Mouse (Mus musculus) limb, embryonic 13.5 days (tissue): ENCODE measurements around the gene Serinc5. TPM values are rescaled to one million over a fixed set of nuclear protein-coding genes. Genes with fewer than 3 reads are reported as not detected.

Experiments used
- ATAC-seq: fragments of 200-750 bp; cut with Nextera tagmentation; 2 replicates; pipeline ENCODE4 v1.8.0; 2017; ENCODE audit warnings: low read depth, moderate number of reproducible peaks, moderate TSS enrichment; ENCODE audit not compliant: low FRiP score
- H3K27ac ChIP-seq: fragments of 300-500 bp; sonication (generic); 2 replicates; pipeline ENCODE4 v1.5.1; 2015; ENCODE audit warnings: inconsistent platforms, mild to moderate bottlenecking, moderate library complexity
- H3K27me3 ChIP-seq: fragments of 300-500 bp; sonication (generic); 2 replicates; pipeline ENCODE4 v1.6.1; 2015; ENCODE audit warnings: mild to moderate bottlenecking, inconsistent platforms
- H3K36me3 ChIP-seq: fragments of 300-500 bp; sonication (generic); 2 replicates; pipeline ENCODE4 v1.6.1; 2015; ENCODE audit warnings: inconsistent platforms, mild to moderate bottlenecking, moderate library complexity
- H3K4me1 ChIP-seq: fragments of 300-500 bp; sonication (generic); 2 replicates; pipeline ENCODE4 v1.6.1; 2015; ENCODE audit warnings: inconsistent platforms
- H3K4me2 ChIP-seq: fragments of 300-500 bp; sonication (generic); replicated peaks from 2 replicates; pipeline ENCODE4 v1.6.1; 2015; ENCODE audit warnings: inconsistent platforms, mild to moderate bottlenecking, moderate library complexity
- H3K4me3 ChIP-seq: fragments of 300-500 bp; sonication (generic); 2 replicates; pipeline ENCODE4 v1.5.1; 2015; ENCODE audit warnings: moderate library complexity, mild to moderate bottlenecking, inconsistent platforms
- H3K9ac ChIP-seq: fragments of 300-500 bp; sonication (generic); 2 replicates; pipeline ENCODE4 v1.6.1; 2015; ENCODE audit warnings: mild to moderate bottlenecking, inconsistent platforms
- H3K9me3 ChIP-seq: fragments of 300-500 bp; sonication (generic); 2 replicates; pipeline ENCODE4 v1.6.1; 2016; ENCODE audit warnings: inconsistent platforms
- WGBS: fragments of 180-500 bp; shearing (Covaris S2); methylation state at CpG from one replicate; pipeline ENCODE4 v1.1.7; 2015; 5-methylcytosine and 5-hydroxymethylcytosine counted together
- polyA plus RNA-seq: library from polyadenylated mRNA; unstranded; fragments of >200 nt; fragmentation: Nextera tagmentation; extraction: Ambion mirVana; gene quantifications from 2 replicates; pipeline ENCODE4 v1.2.1, GENCODE M21; 2015

The Serinc5 gene
- polyA plus RNA-seq, 1 experiment from 2014 or later: 10.5 TPM

- Histone ChIP-seq H3K4me1 (no peaks in the 10 kb centered on the region), H3K4me3 (no peak overlapping the region), H3K27ac (no peak overlapping the region), H3K36me3 (0 out of 2 replicates have a peak, but pooled peaks cover 3% of the 10 kb centered on the region), H3K4me2 (no peak overlapping the region), H3K27me3 (no peaks in the 10 kb centered on the region), H3K9ac (no peak overlapping the region), H3K9me3 (no peaks in the 10 kb centered on the region)
- ATAC-seq: no peak
- 91% methylated on average over 5 of the region's 5 CpGs for WGBS
These were observed 15.8 kb downstream of the Serinc5 start for GRCm38 (mm10) chr13:92626725-92627124.

GRCm38 (mm10) chr13:92629509-92629908, 18.6 kb downstream of the Serinc5 start:
- H3K4me3 ChIP-seq: no peak overlapping the region
- no peak overlapping the region for H3K9ac ChIP-seq
- H3K27ac ChIP-seq: no peak overlapping the region
- ATAC-seq: no peak
- H3K4me1 ChIP-seq: peaks cover 12% of the 10 kb centered on the region
- H3K4me2 ChIP-seq: no peak overlapping the region
- 0 out of 2 replicates have a peak, but pooled peaks cover 5% of the 10 kb centered on the region for H3K27me3 ChIP-seq
- H3K9me3 ChIP-seq: no peaks in the 10 kb centered on the region
- 82% methylated on average over 3 of the region's 3 CpGs for WGBS
- 0 out of 2 replicates have a peak, but pooled peaks cover 3% of the 10 kb centered on the region for H3K36me3 ChIP-seq

GRCm38 (mm10) chr13:92631450-92631849, 20.6 kb downstream of the Serinc5 start:
- no peak overlapping the region for H3K27ac ChIP-seq

GRCm38 (mm10) chr13:92632550-92632949, 21.7 kb downstream of the Serinc5 start:
- H3K4me3 ChIP-seq: no peak overlapping the region
- 0 out of 2 replicates have a peak, but pooled peaks cover 3% of the 10 kb centered on the region for H3K36me3 ChIP-seq
- H3K4me1 ChIP-seq: peaks cover 32% of the 10 kb centered on the region
- no peak for ATAC-seq
- 43% methylated on average over 4 of the region's 4 CpGs for WGBS
- H3K4me2 ChIP-seq: no peak overlapping the region
- no peaks in the 10 kb centered on the region for H3K9me3 ChIP-seq
- peaks cover 7% of the 10 kb centered on the region; the same call in 1 of the 2 replicates for H3K27me3 ChIP-seq
- H3K27ac ChIP-seq: no peak overlapping the region
- H3K9ac ChIP-seq: no peak overlapping the region

More at GRCm38 (mm10) chr13:92631450-92631849, 20.6 kb downstream of the Serinc5 start:
- no peak overlapping the region for H3K4me2 ChIP-seq
- ATAC-seq: no peak
- H3K9ac ChIP-seq: no peak overlapping the region
- peaks cover 7% of the 10 kb centered on the region; the same call in 1 of the 2 replicates for H3K27me3 ChIP-seq
- no peaks in the 10 kb centered on the region for H3K9me3 ChIP-seq
- no peak overlapping the region for H3K4me3 ChIP-seq
- H3K36me3 ChIP-seq: 0 out of 2 replicates have a peak, but pooled peaks cover 3% of the 10 kb centered on the region
- peaks cover 24% of the 10 kb centered on the region for H3K4me1 ChIP-seq
- WGBS: 62% methylated on average over 4 of the region's 4 CpGs

- ATAC-seq: no peak
- Histone ChIP-seq H3K4me1 (peaks cover 56% of the 10 kb centered on the region), H3K4me3 (no peak overlapping the region), H3K27me3 (peaks cover 16% of the 10 kb centered on the region; the same call in 1 of the 2 replicates), H3K27ac (no peak overlapping the region), H3K4me2 (no peak overlapping the region), H3K36me3 (no peaks in the 10 kb centered on the region), H3K9ac (no peak overlapping the region), H3K9me3 (no peaks in the 10 kb centered on the region)
- WGBS: 47% methylated on average over 2 of the region's 2 CpGs
These were observed 24.1 kb downstream of the Serinc5 start for GRCm38 (mm10) chr13:92635040-92635439.

GRCm38 (mm10) chr13:92636226-92636909, 25.5 kb downstream of the Serinc5 start:
- no peaks in the 10 kb centered on the region for H3K9me3 ChIP-seq
- peaks cover 63% of the 10 kb centered on the region for H3K4me1 ChIP-seq
- peak overlapping the region; percentile 74 for H3K27ac ChIP-seq
- H3K4me3 ChIP-seq: no peak overlapping the region
- no peak; the same call in 1 of the 2 replicates for ATAC-seq
- no peaks in the 10 kb centered on the region for H3K36me3 ChIP-seq
- H3K27me3 ChIP-seq: peaks cover 25% of the 10 kb centered on the region
- H3K9ac ChIP-seq: no peak overlapping the region
- WGBS: 28% methylated on average over 6 of the region's 6 CpGs
- H3K4me2 ChIP-seq: peak overlapping the region; percentile 49

GRCm38 (mm10) chr13:92636910-92637275, 26.0 kb downstream of the Serinc5 start:
- peaks cover 66% of the 10 kb centered on the region for H3K4me1 ChIP-seq
- H3K4me3 ChIP-seq: no peak overlapping the region
- peak overlapping the region; percentile 61; the same call in 1 of the 2 replicates for H3K27ac ChIP-seq
- ATAC-seq: peak; percentile 71
- H3K9me3 ChIP-seq: no peaks in the 10 kb centered on the region
- peaks cover 27% of the 10 kb centered on the region for H3K27me3 ChIP-seq
- H3K36me3 ChIP-seq: no peaks in the 10 kb centered on the region
- peak overlapping the region; percentile 49 for H3K4me2 ChIP-seq
- under 1% methylated on average over 7 of the region's 7 CpGs for WGBS
- H3K9ac ChIP-seq: no peak overlapping the region

- no peak overlapping the region for H3K9ac ChIP-seq
- 28% methylated on average over 12 of the region's 12 CpGs for WGBS
- peak overlapping the region; percentile 19; the same call in 1 of the 2 replicates for H3K4me2 ChIP-seq
- no peak overlapping the region for H3K4me3 ChIP-seq
- no peaks in the 10 kb centered on the region for H3K36me3 ChIP-seq
- H3K9me3 ChIP-seq: no peaks in the 10 kb centered on the region
- peaks cover 54% of the 10 kb centered on the region for H3K4me1 ChIP-seq
- peaks cover 30% of the 10 kb centered on the region for H3K27me3 ChIP-seq
- ATAC-seq: peak; percentile 48
- H3K27ac ChIP-seq: no peak overlapping the region
These were observed 28.5 kb downstream of the Serinc5 start for GRCm38 (mm10) chr13:92639093-92640014.

- H3K4me2 ChIP-seq: no peak overlapping the region
- 70% methylated on average over 2 of the region's 3 CpGs for WGBS
- H3K27me3 ChIP-seq: peaks cover 34% of the 10 kb centered on the region
- H3K4me1 ChIP-seq: peaks cover 20% of the 10 kb centered on the region
- H3K9ac ChIP-seq: no peak overlapping the region
- H3K4me3 ChIP-seq: no peak overlapping the region
- no peaks in the 10 kb centered on the region for H3K36me3 ChIP-seq
- H3K27ac ChIP-seq: no peak overlapping the region
- H3K9me3 ChIP-seq: no peaks in the 10 kb centered on the region
- ATAC-seq: no peak
These were observed 33.3 kb downstream of the Serinc5 start for GRCm38 (mm10) chr13:92644199-92644598.

- 49% methylated on average over 6 of the region's 6 CpGs for WGBS
- no peak for ATAC-seq
- H3K27ac ChIP-seq: no peak overlapping the region
- H3K27me3 ChIP-seq: peaks cover 34% of the 10 kb centered on the region
- H3K4me1 ChIP-seq: peaks cover 15% of the 10 kb centered on the region
- no peak overlapping the region for H3K4me3 ChIP-seq
- no peak overlapping the region for H3K4me2 ChIP-seq
- H3K36me3 ChIP-seq: no peaks in the 10 kb centered on the region
- no peak overlapping the region for H3K9ac ChIP-seq
- H3K9me3 ChIP-seq: no peaks in the 10 kb centered on the region
These were observed 33.9 kb downstream of the Serinc5 start for GRCm38 (mm10) chr13:92644753-92645152.

GRCm38 (mm10) chr13:92647695-92648094, 36.8 kb downstream of the Serinc5 start:
- ATAC-seq: no peak
- H3K36me3 ChIP-seq: no peaks in the 10 kb centered on the region
- 0 out of 2 replicates have a peak, but pooled peaks cover 3% of the 10 kb centered on the region for H3K4me1 ChIP-seq
- H3K9ac ChIP-seq: no peak overlapping the region
- 65% methylated on average over 2 of the region's 2 CpGs for WGBS
- no peak overlapping the region for H3K4me2 ChIP-seq
- no peak overlapping the region for H3K4me3 ChIP-seq
- H3K9me3 ChIP-seq: no peaks in the 10 kb centered on the region
- no peak overlapping the region for H3K27ac ChIP-seq
- H3K27me3 ChIP-seq: peaks cover 25% of the 10 kb centered on the region

GRCm38 (mm10) chr13:92649111-92649510, 38.2 kb downstream of the Serinc5 start:
- Histone ChIP-seq H3K27me3 (peaks cover 22% of the 10 kb centered on the region), H3K4me2 (no peak overlapping the region), H3K9me3 (no peaks in the 10 kb centered on the region), H3K27ac (no peak overlapping the region), H3K9ac (no peak overlapping the region), H3K36me3 (no peaks in the 10 kb centered on the region), H3K4me3 (no peak overlapping the region), H3K4me1 (0 out of 2 replicates have a peak, but pooled peaks cover 3% of the 10 kb centered on the region)
- WGBS: 85% methylated on average over 10 of the region's 10 CpGs
- ATAC-seq: no peak
